Mouse (Mus musculus) layer of hippocampus, adult 6 months (tissue): Measurements from ENCODE around the gene Siglecg. TPM values are rescaled to one million over a fixed set of nuclear protein-coding genes. Genes with fewer than 3 reads are reported as not detected.

Experiments
- long read RNA-seq, 2 experiments: library from polyadenylated mRNA; unstranded; transcript quantifications; one replicate each; pipeline ENCODE4 v2.0.0; 2019 to 2020
- microRNA-seq: library from miRNA; unstranded; fragments of <30 nt; microRNA quantifications from one replicate; pipeline ENCODE4 v1.2.0, GENCODE M21; 2020
- polyA plus RNA-seq: library from polyadenylated mRNA; unstranded; fragments of <200 nt; fragmentation: Nextera tagmentation; gene quantifications from 2 replicates; pipeline ENCODE4 v1.2.3, GENCODE M21; 2021

The Siglecg gene
- polyA plus RNA-seq = 0.05 TPM in 1 of 2 replicates, not detected in the other
- long read RNA-seq, experiment 1 = 0 reads
- long read RNA-seq, experiment 2 = 0 reads

DNA sequence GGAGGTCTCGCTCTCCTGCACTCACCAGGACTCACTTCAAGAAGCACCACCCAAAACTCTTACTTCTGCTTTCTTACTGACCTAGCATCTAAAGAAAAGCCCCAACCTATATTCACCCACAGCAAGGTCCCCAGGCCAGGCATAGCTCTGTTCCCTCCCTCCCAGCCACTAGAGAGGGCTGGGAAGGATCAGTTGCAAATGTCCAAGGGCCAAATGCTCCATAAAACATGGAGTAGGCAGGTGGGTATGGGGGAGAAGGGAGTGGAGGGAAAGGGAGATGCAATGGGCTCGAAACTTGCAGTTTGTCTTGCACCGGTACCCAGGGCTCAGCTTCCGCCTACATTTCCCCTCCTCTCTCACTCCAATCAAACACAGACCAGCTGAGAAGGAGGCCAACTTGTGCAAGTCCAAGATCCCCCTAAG, at the start of gene Siglecg:
Siglecg (plus strand) TSS at position 74 of the 423 bp plus-strand sequence.

DNA sequence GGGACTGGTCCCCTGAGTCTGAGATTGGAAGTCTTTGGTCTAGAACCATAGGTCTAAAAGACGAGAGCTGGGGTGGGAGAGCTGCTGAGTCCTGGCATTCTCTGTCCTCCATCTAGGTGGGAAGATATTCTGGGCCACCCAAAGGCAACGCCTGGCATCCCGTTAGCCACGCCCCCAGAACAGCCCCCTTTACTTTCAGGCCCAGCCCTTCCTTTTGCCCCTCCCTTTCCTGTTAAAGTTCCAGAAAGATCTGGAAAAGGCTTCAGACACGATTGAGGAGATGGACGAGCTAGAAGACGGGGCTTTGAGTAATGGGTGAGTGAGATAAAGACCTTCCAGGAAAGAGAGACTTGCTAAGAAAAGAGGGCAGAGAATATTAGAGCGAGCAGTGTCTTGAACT, 19.4 kb downstream of the Siglecg start, which contains the start of gene Lim2:
Lim2 (plus strand) TSS at position 265 of the 400 bp plus-strand sequence.

GRCm38 (mm10) chr7:43436341-43437255, 28.6 kb downstream of the Siglecg start, which contains the start of gene Nkg7:
Gene Nkg7 (plus strand): TSS chr7:43437073.

DNA sequence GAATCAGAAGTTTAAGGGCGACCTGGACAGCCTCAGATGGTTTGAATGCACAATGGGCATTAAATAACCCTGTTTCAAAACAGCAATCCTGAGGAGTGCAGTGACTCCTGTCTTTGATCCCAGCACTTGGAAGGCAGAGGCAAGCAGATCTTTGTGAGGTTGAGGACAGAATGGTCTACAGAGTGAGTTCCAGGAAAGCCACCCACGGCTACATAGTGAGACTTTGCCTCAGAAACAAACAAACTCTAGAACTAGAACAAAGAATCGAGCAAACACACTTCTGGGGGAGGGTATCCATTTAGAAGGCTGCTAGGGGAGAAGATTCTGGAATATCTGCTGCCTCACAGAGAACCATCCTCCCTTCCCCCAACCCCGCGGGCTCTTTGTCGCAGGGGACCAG, 32.5 kb downstream of the Siglecg start, which contains the start of gene Cldnd2:
Cldnd2 (plus strand) TSS at position 301 of the 400 bp plus-strand sequence.

DNA sequence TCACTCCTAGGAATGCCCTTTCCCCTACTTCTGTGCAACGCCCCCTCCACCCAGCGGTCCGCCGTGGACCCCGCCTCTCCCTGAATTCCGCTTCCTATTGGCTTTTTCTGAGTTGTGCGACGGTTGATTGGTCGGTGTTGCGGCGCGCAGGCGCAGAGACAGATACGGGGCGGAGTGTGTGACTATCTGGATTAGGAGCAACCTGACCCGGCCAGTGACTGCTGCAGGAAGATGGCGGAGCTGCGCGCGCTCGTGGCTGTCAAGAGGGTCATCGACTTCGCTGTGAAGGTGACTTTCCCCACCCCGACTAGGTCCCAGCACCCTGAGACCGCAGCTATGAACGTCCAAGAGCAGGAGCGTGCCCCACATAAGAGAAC, 35.9 kb downstream of the Siglecg start, which contains the start of the genes Etfb and Gm45233:
Etfb (plus strand) TSS at position 167 of the 377 bp plus-strand sequence.
Gm45233 (plus strand) TSS at position 212 of the 377 bp plus-strand sequence.

GRCm38 (mm10) chr7:43462851-43463250, 54.8 kb downstream of the Siglecg start, which contains the start of gene Vsig10l:
Gene Vsig10l (plus strand): TSS chr7:43463151.

Small RNA genes within 50 kb of the gene (microRNA-seq; reads per million reads assigned to microRNA genes)
- 1.3 reads per million for gene Mir7051

Other genes with a start within 250 kb of the Siglecg start
- gene Zfp715, start 94.9 kb upstream of the Siglecg start, polyA plus RNA-seq = 4.5 and 7.9 TPM in 2 replicates
- gene Siglecf, start 56.9 kb upstream of the Siglecg start, polyA plus RNA-seq = 0.54 and 0.90 TPM in 2 replicates
- not detected in 2 replicates for gene Lim2, start 19.5 kb downstream of the Siglecg start, polyA plus RNA-seq
- 0.92 TPM in 1 of 2 replicates, not detected in the other for gene Nkg7, start 28.9 kb downstream of the Siglecg start, polyA plus RNA-seq
- not detected in 2 replicates for gene Cldnd2, start 32.6 kb downstream of the Siglecg start, polyA plus RNA-seq
- gene Etfb, start 35.9 kb downstream of the Siglecg start, polyA plus RNA-seq = 219 and 291 TPM in 2 replicates
- gene Gm45233, start 35.9 kb downstream of the Siglecg start, polyA plus RNA-seq = 0.33 and 0.38 TPM in 2 replicates
- gene Vsig10l, start 54.9 kb downstream of the Siglecg start, polyA plus RNA-seq = 1.4 and 1.5 TPM in 2 replicates
- gene Iglon5, start 81.9 kb downstream of the Siglecg start, polyA plus RNA-seq = 1.6 TPM in 2 replicates
- gene 4931406B18Rik, start 97.7 kb downstream of the Siglecg start, polyA plus RNA-seq = not detected in 2 replicates
- 4.6 and 7.2 TPM in 2 replicates for gene Cd33, start 136.2 kb downstream of the Siglecg start, polyA plus RNA-seq
- gene Zfp658, start 154.1 kb downstream of the Siglecg start, polyA plus RNA-seq = 1.4 and 1.5 TPM in 2 replicates
- gene Zfp719, start 171.4 kb downstream of the Siglecg start, polyA plus RNA-seq = 6.2 and 7.4 TPM in 2 replicates
- gene Zfp819, start 199.0 kb downstream of the Siglecg start, polyA plus RNA-seq = 0.13 and 0.19 TPM in 2 replicates
- 0.09 TPM in 1 of 2 replicates, not detected in the other for gene Ceacam18, start 226.5 kb downstream of the Siglecg start, polyA plus RNA-seq